Mouse (Mus musculus) C2C12 (cell line): ENCODE results near the gene Mrtfa.

Experiments used
- CTCF ChIP-seq: IDR thresholded peaks from one replicate; pipeline ENCODE4 v1.5.1; 2011; ENCODE audit not compliant: control insufficient read depth, insufficient read depth, insufficient read length
- MAX ChIP-seq: IDR thresholded peaks from one replicate; pipeline ENCODE4 v1.6.1; 2011; ENCODE audit warnings: mild to moderate bottlenecking, control low read depth
- MYOG ChIP-seq: IDR thresholded peaks from one replicate; pipeline ENCODE4 v1.6.1; 2011; ENCODE audit not compliant: control insufficient read depth, insufficient read length; ENCODE audit errors: extremely low read depth
- USF1 ChIP-seq: IDR thresholded peaks from one replicate; pipeline ENCODE4 v1.6.1; 2011; ENCODE audit warnings: low read depth, mild to moderate bottlenecking, control low read depth, moderate library complexity

DNA sequence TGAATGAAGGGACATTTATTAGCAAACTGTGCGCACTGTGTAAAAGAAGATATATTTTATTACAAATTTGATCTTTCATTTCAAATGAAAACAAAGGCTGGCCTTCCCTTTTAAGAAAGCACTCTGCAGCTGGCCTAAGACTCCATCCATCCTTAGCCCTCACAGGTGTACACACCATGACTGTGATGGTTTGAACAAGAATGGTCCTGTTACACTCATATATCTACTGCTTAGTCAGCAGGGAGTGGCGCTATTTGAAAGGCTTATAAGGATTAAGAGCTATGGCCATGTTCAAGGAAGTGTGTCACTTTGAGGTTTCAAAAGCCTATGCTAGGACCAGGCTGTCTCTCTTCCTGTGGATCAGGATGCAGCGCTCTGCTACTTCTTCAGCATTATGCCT, 122.8 kb downstream of the Mrtfa start:
- TF ChIP-seq CTCF (no peak), USF1 (no peak), MYOG (no peak), MAX (no peak)
